Mouse (Mus musculus) cerebellum, adult (tissue): Measurements from ENCODE around the gene Crb2.

Experiments used
- ATAC-seq: cut with Nextera tagmentation; 2 replicates; pipeline ENCODE4 v1.9.2; 2017; ENCODE audit warnings: mild to moderate bottlenecking, moderate library complexity, mixed read lengths; ENCODE audit not compliant: insufficient number of reproducible peaks, low FRiP score, low TSS enrichment

Gene Crb2

GRCm38 (mm10) chr2:37766027-37766761 is 9.9 kb upstream of the Crb2 start:
- ATAC-seq: no peak

- ATAC-seq: no peak
Observed at GRCm38 (mm10) chr2:37767080-37767547, 8.9 kb upstream of the Crb2 start.

GRCm38 (mm10) chr2:37767739-37768138 is 8.3 kb upstream of the Crb2 start:
- no peak for ATAC-seq

- no peak for ATAC-seq
Observed at GRCm38 (mm10) chr2:37768903-37769302, 7.1 kb upstream of the Crb2 start.

- no peak for ATAC-seq
Observed at GRCm38 (mm10) chr2:37769793-37770192, 6.3 kb upstream of the Crb2 start.

GRCm38 (mm10) chr2:37771618-37772285 is 4.3 kb upstream of the Crb2 start:
- ATAC-seq: peak; percentile 62

- ATAC-seq: no peak
Observed at GRCm38 (mm10) chr2:37774571-37774970, 1.5 kb upstream of the Crb2 start.

- no peak for ATAC-seq
Observed at GRCm38 (mm10) chr2:37776611-37777411, 762 bp downstream of the Crb2 start.

- no peak for ATAC-seq
Observed at GRCm38 (mm10) chr2:37777958-37778720, 2.1 kb downstream of the Crb2 start.

- no peak for ATAC-seq
Observed at GRCm38 (mm10) chr2:37780270-37780929, 4.4 kb downstream of the Crb2 start.

GRCm38 (mm10) chr2:37781421-37781820 is 5.4 kb downstream of the Crb2 start:
- no peak for ATAC-seq

- no peak for ATAC-seq
Observed at GRCm38 (mm10) chr2:37782002-37782401, 6.0 kb downstream of the Crb2 start.

GRCm38 (mm10) chr2:37784473-37784872 is 8.4 kb downstream of the Crb2 start:
- no peak for ATAC-seq

GRCm38 (mm10) chr2:37786461-37786860 is 10.4 kb downstream of the Crb2 start:
- ATAC-seq: no peak

- ATAC-seq: peak; percentile 63
Observed at GRCm38 (mm10) chr2:37788176-37788962, 12.3 kb downstream of the Crb2 start.

GRCm38 (mm10) chr2:37789029-37789428 is 13.0 kb downstream of the Crb2 start:
- ATAC-seq: no peak

GRCm38 (mm10) chr2:37789995-37790394 is 13.9 kb downstream of the Crb2 start:
- no peak for ATAC-seq

- ATAC-seq: no peak
Observed at GRCm38 (mm10) chr2:37790738-37791137, 14.7 kb downstream of the Crb2 start.

GRCm38 (mm10) chr2:37791340-37791739 is 15.3 kb downstream of the Crb2 start:
- ATAC-seq: no peak
